Mouse (Mus musculus): ENCODE data around the gene Ssna1. TPM values are rescaled to one million over a fixed set of nuclear protein-coding genes. Genes with fewer than 3 reads are reported as not detected.
A peak's percentile ranks its signal among the peaks of the same experiment; 100 is the strongest.

The Ssna1 gene
- total RNA-seq, 2 experiments from 2014 or later: 56.0 to 56.8 TPM

DNA sequence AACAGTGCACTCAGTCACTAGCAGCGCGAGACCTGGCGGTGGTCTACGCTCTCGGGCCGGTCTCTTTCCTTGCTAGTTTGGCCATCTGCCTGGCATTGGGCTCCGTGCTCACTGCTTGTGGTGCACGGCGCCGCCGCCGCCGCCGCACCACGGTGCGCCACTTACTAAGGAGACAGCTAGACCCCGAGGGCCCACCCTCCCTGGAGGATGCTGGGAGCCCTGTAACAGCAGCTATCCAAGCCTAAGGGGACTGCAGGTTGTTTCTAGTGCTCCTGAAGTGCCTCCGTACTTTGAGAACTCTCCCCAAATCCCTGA, 18.5 kb upstream of the Ssna1 start:
- DNase-seq (ENCODE audit: low spot score in 2 of 2): no peak

GRCm38 (mm10) chr2:25290101-25290815, 18.0 kb upstream of the Ssna1 start:
- DNase-seq (ENCODE audit: low spot score in 2 of 2): no peak

DNA sequence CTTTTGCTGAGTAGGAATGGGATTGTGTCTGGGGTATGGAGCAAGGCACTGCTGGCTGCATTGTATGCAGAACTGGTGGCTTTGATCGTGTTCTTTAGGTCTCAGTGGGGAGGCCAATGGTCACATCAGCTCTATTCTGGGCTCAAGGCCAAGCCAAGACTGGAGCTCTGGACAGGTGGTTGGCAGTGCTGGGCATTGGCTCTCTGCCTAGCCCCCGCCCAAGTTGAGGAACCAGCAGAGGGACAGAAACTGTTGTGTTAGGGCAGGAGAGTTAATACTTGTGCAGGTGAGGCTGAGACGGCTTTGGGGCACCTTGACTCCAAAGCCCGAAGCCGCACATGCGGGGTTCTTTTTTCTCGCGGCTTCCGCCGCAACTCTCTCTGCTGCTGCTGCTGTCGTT, 17.4 kb upstream of the Ssna1 start, which contains the start of gene Lrrc26:
Gene Lrrc26, plus strand, starts transcription at position 265 of the 400 bp plus-strand sequence.
- no peak for DNase-seq (ENCODE audit: low spot score in 2 of 2)

- no peak for DNase-seq (ENCODE audit: low spot score in 2 of 2)
Observed at GRCm38 (mm10) chr2:25288734-25289345, 16.6 kb upstream of the Ssna1 start.

DNA sequence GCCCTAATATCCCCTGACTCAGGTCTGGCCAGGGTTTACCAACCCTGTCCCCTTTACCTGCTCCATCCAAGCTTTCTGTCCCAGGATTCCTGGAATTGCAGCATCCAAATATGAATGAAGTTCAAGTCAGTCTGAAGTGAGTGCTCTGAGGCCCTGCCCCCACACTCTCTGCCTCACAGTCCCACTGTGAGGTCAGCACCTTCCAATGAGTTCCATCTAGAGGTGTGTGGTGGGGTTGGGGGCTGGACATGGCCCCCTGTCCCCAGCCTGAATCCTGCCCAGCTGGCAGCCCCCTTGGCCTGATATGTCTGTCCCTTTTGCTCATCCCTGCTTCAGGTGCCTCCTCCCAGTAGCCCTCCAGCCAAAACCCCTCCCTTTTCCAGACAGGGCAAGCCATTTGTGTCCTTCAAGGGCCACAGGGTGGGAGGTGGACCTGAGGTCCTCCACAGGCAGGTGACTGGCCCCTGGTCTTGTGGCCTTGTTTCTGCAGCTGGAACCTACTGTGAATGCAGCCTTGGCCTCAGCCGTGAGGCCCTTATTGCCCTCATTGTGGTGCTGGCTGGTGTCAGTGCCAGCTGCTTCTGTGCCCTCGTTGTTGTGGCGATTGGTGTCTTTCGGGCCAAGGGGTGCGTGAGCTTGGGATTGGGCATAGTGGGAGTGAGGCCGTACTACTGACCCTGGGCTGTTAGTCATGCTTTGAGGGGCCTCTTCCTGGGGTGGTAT, 15.8 kb upstream of the Ssna1 start, which contains the start of gene Tmem210:
Gene Tmem210, plus strand, starts transcription at position 219 of the 723 bp plus-strand sequence.
- no peak for DNase-seq (ENCODE audit: low spot score in 2 of 2)

- DNase-seq (ENCODE audit: low spot score in 2 of 2): no peak
Observed at GRCm38 (mm10) chr2:25286837-25287636, 14.8 kb upstream of the Ssna1 start.

DNA sequence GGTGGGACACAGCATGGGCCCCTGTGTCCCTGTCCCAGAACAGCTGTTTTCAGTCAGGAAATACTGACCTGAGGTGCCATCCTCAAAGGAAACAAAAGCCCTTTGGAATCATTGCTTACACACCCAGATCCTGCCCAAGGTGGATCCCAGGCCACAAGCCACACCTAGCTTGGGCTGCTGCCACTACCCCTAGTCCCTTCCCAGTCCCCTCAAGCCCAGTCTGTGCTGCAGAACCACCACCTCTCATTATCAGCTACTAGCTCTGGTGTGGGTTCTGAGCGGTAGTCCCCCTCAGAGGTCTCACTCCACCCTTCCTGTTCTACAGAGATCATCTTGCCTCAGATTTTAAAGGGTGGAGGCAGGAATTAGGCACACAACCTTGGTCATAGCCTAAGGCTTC, 14.1 kb upstream of the Ssna1 start:
- no peak for DNase-seq (ENCODE audit: low spot score in 2 of 2)

- no peak for DNase-seq (ENCODE audit: low spot score in 2 of 2)
Observed at GRCm38 (mm10) chr2:25285551-25285950, 13.3 kb upstream of the Ssna1 start.

DNA sequence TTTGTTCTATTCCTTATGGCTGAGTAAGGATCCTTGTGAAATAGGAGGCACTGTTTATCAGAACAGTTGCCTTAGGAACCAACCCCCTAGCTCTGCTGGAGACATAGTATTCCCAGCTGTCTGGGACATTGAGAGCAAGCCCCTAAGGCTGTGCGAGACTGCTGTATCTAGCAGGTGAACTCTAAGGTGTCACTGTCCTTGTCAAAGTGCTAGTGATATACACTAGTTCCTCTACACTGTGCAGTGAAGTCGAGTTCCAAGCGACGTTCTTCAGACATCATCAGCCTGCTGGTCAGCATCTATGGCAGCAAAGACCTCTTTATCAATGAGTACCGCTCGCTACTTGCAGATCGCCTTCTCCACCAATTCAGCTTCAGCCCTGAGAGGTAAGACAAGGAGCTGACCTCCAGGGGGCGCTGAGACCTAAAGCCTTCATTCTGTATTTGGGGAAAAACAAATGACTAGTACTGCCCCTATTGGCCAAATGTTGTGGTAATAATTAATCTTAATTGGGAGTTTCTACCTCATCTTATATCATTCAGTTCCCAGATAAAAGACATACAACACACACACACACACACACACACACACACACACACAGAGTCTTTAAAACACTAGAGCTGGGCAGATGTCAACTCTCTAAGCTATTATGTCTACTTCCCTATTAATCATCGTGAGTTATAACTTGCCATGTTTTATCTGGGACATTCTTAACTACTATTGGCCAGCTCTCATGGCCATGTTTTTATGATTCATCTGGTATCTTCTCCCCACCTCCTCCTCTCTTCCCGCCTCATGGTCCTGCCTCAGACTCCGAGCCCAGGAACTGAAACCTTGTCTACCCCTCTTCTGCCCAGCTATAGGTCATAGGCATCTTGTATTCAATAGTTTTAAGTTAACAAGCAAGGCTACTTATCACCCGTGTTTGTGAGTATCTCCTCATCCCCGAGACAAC, 7.0 kb upstream of the Ssna1 start:
- DNase-seq (ENCODE audit: low spot score in 2 of 2): peak in 1 of 2 experiments; percentile 74

DNA sequence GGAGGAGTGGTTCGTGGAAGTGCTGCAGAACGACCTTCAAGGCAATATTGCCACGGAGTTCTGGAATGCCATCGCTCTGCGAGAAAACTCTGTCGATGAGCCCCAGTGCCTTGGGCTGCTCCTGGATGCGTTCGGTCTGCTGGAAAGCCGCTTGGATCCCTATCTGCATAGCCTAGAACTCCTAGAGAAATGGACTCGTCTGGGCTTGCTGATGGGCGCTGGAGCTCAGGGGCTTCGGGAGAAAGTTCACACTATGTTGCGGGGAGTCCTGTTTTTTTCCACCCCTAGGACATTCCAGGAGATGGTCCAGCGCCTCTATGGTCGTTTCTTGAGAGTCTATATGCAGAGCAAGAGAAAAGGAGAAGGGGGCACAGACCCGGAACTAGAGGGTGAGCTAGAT, 772 bp upstream of the Ssna1 start:
- DNase-seq (ENCODE audit: low spot score in 2 of 2): no peak

GRCm38 (mm10) chr2:25272515-25272914, 277 bp upstream of the Ssna1 start:
- no peak for DNase-seq (ENCODE audit: low spot score in 2 of 2)

GRCm38 (mm10) chr2:25267746-25268309, 4.4 kb downstream of the Ssna1 start:
- no peak for DNase-seq (ENCODE audit: low spot score in 2 of 2)

- no peak for DNase-seq (ENCODE audit: low spot score in 2 of 2)
Observed at GRCm38 (mm10) chr2:25267241-25267640, 5.0 kb downstream of the Ssna1 start.

GRCm38 (mm10) chr2:25266720-25267119, 5.5 kb downstream of the Ssna1 start:
- no peak for DNase-seq (ENCODE audit: low spot score in 2 of 2)

- DNase-seq (ENCODE audit: low spot score in 2 of 2): no peak
Observed at GRCm38 (mm10) chr2:25265897-25266656, 6.2 kb downstream of the Ssna1 start.

- no peak for DNase-seq (ENCODE audit: low spot score in 2 of 2)
Observed at GRCm38 (mm10) chr2:25264851-25265250, 7.4 kb downstream of the Ssna1 start.

GRCm38 (mm10) chr2:25264286-25264660, 8.0 kb downstream of the Ssna1 start:
- DNase-seq (ENCODE audit: low spot score in 2 of 2): no peak

DNA sequence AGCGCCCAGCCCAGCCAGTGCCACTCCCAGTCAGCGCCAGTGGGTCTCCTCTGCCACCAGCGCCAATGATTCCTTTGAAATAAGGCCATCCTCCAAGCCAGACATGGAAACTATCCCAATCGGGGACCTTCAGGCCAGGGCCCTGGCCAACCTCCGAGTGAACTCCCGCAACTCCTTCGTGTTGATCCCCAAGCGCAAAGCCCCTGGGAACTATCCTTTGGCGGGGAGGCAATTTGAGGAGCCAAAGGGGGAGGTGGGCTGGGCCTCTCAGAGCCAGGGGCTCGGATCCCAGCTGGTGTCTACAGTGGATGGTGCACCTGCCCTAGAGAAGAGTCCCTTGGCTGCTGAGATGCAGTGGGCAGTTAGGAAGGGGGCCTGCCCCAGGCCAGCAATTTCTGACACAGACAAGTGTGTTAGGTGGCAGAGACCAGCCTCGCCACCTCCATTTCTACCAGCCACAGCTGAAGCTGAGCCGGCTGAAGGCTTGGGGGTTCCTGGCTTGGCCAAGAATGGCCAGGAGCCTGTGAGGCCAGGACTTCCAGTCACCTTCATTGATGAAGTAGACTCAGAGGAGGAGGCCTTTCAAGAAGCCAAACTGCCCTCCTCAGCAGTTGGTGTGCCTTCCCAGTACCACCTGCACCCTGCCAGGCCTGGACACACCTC, 8.5 kb downstream of the Ssna1 start:
- DNase-seq (ENCODE audit: low spot score in 2 of 2): no peak

All from adrenal gland, postnatal 4 days (tissue).